Mouse (Mus musculus) kidney, postnatal 25 days (tissue): ENCODE measurements around the gene Gm21721.
"Not testable (repeated sequence)": the region's sequence is repeated elsewhere in the genome, so short reads cannot be mapped to it uniquely, and the experiment has no call there.

Experiments used
- DNase-seq, 2 experiments: peaks; one replicate each; pipeline ENCODE4 v3.0.0; 2021; ENCODE audit warnings: mixed read lengths in 2 of 2

Gene Gm21721

DNA sequence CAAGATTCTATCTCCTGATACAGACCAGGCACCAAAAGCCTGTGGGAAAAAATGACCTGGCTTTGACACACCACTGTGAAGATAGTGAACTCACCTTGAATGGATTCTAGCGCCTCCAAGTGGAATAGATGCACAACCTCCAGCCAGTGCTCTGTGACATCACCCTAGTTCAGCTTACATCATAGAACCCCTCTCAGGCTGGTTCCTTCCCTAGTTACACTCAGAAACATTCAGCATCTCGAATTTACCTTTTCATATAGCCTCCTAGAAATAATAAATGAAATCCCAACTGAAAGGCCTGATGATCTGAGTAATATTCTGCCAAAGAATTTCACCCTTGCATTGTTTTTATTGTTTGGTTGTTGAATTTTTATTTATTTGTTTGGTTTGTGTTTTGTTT is at the start of gene Gm21721:
Gene Gm21721, minus strand, starts transcription at position 101 of the 400 bp plus-strand sequence.
- not testable (repeated sequence) for DNase-seq
